Mouse (Mus musculus) CD8-positive naive resting alpha-beta T cell, adult 2 months (primary cell): ENCODE measurements around the gene Frem1.

Source experiments
- DNase-seq, 2 experiments: peaks; one replicate each; pipeline ENCODE4 v3.0.0; 2022; ENCODE audit warnings: low read depth in 2 of 2, low spot score in 2 of 2

Gene Frem1

DNA sequence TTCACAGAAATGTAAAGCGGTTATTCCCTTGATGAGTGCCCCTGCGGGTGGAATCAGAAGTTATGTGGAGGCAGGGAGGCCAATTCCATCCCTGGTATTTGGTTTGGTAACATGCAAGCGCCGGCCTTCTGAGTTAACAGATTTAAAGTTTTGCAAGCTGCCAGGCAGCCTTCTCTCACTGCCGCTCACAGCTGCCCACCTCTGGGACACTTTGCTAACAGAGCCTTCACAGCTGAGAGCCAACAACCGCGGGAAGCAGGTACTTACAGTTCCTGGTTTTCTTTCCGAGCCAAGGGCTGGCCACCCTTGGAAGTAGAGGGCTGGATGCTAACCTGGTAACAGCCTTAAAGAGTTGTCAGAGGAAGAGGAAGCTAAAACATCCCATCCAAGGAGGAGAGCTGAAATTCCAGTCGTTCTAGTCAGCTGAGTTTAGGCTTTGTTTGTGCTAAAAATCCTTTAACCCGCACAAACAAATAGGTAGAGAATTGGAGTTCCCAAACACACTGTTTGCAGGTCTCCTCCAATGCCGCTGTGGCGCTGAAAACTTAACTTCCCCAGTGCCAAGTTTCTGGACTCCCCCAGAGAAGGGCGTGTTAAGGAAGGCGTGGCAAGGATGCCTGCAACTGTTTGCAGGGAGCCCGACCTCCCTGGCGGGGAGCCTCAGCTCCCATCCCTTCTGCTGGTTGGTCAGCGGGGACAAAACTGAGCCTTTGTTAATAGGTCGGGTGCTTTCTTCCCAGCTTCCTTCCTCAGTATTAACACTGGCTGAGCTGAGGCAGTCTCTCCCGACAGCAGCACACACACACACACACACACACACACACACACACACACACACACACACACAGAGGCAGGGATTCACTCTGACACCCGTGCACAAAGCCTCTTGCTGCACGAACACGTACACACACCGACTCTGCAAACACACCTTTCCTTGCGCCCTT, at the start of gene Frem1:
TSS of gene Frem1 (minus strand) at position 706 of the 944 bp plus-strand sequence.
- DNase-seq: no peak

DNA sequence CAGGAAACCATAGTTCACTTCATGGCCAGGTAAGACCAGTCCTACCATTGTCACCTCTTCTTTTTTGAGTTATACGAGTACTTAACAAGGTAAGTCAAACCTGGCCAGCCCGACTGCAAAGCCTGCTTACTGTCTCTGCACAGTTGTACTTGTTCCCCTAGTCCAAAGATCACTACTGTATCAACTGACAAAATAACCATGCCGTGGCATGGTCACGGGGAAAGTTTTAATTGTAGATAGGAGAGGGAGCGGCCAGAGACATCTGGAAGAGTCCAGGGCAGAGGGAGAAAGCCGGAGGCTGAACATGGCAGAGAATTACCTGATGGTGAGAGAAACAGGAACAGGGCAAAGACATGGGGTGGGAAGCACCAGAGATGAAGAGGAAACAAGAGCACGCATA, 46.9 kb upstream of the Frem1 start:
- no peak for DNase-seq

GRCm38 (mm10) chr4:83093941-83094340, 41.8 kb upstream of the Frem1 start:
- DNase-seq: no peak

GRCm38 (mm10) chr4:83090691-83091448, 38.7 kb upstream of the Frem1 start:
- DNase-seq: no peak

GRCm38 (mm10) chr4:83080364-83081174, 28.4 kb upstream of the Frem1 start:
- no peak for DNase-seq

DNA sequence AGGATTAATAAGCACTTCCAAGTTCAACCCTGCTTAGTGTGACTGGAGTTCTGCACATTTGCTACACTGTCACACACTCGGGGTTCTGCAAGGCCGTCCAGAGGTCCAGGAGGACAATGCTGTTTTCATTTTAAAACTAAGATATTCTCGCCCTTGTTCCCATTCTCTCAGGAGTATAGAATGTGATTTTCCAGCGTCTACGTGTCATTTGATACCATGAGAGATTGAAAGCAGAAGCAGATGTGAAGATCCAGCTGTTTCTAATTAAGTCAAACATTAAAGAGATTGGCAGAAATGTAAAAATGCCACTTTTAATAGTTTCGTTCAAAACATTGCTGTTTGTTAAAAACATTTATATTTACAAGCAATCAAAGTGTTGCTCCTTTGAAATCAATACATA, 12.1 kb upstream of the Frem1 start:
- DNase-seq: no peak

DNA sequence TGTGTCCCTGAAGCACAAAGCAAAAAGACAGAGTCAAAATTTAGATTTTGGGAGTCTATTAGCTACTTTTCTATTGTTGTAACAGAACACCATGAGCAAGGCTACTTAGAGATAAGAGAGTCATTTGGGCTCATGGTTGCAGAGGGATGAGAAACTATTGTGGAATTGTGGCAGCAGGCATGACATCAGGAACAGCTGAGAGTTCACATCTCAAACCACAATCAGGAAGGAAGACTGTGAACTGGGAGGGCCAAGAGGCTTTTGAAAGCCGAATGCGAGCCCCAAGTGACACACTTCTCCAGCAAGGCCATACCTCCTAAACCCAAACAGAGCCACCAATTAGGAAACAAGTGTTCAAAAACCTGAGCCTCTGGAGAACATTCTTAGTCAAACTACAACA, 9.4 kb upstream of the Frem1 start:
- no peak for DNase-seq

DNA sequence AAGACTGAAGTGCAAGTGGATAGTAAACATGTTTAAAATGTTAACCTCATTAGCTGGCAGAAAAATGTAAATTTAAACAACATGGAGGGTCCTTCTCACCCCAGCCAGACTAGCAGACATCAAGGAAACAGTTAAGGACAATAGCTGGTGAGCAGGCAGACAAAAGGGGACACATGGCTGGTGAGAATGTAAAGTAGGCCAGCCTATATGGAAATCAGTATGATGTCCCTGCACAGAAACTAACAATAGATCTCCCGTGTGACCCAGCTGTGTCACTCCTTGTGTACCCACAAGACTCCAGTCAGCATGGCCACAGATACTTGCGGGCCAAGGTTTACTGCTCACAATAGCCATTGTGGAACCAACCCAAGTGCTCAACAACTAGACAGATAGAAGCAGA, 6.5 kb upstream of the Frem1 start:
- no peak for DNase-seq

DNA sequence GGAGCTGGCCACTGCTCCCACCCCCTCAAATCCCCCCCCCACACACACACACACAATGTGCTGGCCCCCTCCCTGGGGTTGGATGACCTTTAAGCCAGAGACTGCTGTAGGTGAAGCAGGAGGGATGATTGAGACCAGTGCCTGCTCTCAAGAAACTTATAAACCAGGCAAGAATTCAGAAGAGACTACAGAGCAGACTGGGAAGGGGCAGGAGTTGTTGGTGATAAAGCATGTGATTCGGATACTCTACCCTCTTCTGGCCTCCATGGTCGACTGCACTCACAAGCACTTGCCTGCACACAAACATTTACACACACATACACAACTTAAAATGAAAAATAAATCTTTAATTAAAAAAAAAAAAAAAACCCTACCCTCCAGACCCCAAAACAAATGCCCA, 6.0 kb upstream of the Frem1 start:
- no peak for DNase-seq

GRCm38 (mm10) chr4:83056496-83056895, 4.4 kb upstream of the Frem1 start:
- DNase-seq: no peak

DNA sequence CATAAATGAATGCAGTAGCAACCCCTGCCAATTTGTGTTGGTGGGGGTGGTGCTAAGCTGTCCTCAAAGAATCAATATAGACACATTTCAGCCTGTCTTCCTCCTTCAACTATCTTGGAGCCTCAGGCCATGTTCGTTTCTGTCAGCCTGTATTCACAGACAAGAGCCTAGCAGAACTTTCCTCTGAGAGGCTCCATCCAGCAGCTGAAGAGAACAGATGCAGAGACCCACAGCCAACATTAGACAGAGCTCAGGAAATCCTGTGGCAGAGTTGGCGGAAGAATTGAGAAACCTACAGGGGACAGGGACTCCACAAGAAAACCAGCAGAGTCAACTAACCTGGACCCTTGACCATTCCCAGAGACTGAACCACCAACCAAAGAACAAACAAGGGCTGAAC, 3.3 kb upstream of the Frem1 start:
- DNase-seq: no peak

DNA sequence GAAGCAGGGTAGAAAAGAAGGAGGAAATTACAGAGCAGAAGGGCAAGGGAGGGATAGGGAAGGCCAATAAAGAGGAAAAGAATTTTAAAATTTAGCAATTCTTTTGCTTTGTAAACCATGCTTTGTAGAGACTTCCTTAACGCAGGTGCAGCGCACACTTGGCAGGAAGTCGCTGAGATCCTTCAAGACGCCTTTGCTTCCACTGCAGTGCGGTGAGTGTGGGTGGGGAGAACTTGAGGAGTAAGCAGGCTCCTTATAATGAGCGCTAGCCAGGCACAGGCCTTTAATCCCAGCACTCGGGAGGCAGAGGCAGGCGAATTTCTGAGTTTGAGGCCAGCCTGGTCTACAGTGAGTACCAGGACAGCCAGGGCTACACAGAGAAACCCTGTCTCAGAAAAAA, 1.1 kb upstream of the Frem1 start:
- DNase-seq: no peak

DNA sequence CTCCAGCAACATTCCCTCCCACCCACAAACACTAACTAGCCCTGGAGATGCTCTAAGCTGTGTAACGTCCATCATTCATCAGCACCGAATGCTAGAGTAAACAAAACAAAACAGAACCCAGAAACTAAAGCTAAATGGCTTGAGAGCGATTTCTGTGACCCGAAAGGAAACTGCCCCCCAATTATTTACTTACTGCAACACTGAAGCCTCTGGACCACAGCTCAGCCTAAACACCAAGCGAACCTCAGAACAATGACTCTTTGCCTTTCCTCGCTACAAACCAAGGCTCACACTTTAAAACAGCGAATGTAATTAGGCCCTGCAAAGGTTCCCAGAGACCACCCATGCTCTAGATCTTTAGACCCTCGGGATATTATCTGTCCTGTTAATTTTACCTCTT, 963 bp downstream of the Frem1 start:
- DNase-seq: no peak

GRCm38 (mm10) chr4:83050151-83050796, 1.9 kb downstream of the Frem1 start:
- DNase-seq: no peak

DNA sequence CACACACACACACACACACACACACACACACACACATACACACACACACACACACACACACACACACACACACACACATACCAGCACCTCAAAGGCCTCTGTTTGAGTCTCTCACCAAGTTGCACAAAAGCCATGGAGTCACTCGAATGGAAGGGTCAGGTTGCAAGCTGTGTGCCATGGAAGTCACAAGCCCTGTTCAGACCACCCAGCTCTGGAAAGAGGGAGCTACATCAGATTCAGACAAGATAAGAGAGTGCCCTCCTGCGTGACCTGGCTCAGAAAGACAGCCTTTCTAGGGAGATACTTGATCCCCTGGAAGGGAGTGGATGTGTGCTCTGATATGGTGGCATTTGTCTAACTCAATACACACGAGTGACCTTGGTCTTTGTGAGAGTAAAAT, 2.9 kb downstream of the Frem1 start:
- DNase-seq: no peak

DNA sequence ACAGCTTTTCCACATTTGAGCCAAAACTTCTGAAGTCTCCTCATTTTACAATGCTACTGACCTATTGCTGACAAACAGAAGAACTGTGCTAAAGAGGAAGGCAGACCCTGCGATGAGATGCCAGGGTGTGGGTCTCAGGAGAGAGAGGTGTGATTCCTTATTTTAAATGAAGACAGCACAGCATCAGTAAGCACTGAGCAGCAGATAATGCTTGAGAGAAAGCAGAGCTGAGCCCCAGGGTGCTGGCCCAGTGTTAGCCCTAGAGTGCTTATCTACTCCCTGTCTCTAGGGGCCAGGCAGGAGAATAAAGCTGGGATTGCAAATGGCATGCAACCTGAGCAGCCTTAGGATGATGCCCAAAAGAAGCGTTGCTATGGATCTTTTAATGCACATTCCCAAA, 3.6 kb downstream of the Frem1 start:
- no peak for DNase-seq

DNA sequence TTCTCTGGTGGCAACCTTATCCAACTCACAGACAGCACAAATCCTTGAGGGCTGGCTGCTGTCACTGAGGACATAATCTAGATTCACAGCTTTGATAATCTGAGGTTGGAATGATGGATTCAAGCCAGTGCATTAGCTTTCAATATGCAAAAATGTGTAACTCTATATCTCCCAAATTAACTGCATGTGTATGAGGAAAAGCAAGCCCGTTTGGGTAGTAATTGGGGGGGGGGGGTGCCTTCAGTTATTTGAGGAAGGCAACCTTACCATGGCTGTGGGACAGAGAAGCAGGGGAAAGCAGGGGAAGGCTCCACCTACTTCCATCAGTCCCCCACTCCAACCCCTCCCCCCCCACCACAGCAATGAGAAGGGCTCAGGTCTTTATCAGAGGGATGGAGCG, 5.3 kb downstream of the Frem1 start:
- DNase-seq: no peak

DNA sequence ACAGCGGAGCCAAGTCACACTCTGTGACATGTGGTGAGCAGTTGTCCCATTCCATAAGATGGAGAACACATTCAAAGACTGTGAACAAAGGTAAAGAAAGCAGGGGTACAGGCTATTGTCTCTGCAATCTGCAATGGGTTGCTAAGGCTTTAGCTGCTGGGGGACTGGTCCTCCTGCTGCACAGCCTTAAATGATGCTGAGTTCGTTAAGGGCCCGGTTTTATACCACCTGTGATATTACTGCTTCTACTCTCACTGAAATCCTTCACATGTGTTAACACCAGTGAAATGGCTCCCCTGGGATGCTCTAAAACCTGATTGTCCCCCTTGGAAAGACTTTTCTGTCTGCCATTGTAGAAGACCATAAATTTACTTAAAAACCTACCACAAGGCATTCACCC, 6.1 kb downstream of the Frem1 start:
- DNase-seq: no peak

DNA sequence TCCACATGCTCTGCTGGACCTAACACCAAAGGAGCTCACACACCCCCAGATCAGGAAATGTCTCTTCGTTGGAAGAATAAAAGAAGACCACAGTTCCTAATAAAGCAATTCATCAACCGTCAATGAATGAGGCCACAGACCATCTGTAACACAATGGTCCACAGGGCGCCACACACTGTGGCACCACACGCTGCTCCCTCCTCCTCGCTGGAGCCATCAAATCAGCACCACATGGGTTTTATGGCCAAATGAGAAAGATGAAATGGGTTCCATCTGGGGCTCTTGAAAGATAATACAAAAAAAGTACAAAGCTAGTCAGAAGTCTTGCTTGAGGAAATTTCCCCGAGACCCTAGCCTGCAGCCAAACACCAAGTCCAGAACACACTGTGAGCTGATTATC, 6.9 kb downstream of the Frem1 start:
- no peak for DNase-seq

DNA sequence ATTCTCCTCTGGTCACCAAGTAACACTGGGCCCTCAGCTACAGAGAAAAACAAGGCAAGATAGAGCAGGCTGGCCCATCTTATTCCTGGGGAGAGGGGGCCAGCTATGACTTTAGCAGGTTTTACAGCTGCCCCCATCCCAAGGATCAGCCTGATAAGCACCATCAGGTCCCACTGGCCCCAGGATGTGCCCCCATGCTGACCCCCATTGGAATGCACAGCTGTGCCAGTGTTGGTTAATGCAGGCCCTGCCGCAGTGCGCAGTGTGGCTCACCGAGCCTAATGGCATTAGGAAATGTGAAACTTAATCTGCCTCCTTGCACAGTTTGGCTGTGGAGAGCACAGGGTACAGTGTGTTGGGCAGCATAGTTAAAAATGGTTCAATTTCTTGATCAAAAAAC, 11.4 kb downstream of the Frem1 start:
- no peak for DNase-seq

- DNase-seq: no peak
Measured at GRCm38 (mm10) chr4:83032780-83033179, 19.4 kb downstream of the Frem1 start.
